Mouse (Mus musculus) C2C12 (cell line): Measurements from ENCODE around the gene Cntnap2.

Experiments
- CEBPB ChIP-seq: IDR thresholded peaks from one replicate; pipeline ENCODE4 v1.6.1; 2011; ENCODE audit warnings: low read depth, mild to moderate bottlenecking, control low read depth, moderate library complexity
- CTCF ChIP-seq: IDR thresholded peaks from one replicate; pipeline ENCODE4 v1.5.1; 2011; ENCODE audit not compliant: control insufficient read depth, insufficient read depth, insufficient read length
- MAX ChIP-seq: IDR thresholded peaks from one replicate; pipeline ENCODE4 v1.6.1; 2011; ENCODE audit warnings: mild to moderate bottlenecking, control low read depth
- USF1 ChIP-seq: IDR thresholded peaks from one replicate; pipeline ENCODE4 v1.6.1; 2011; ENCODE audit warnings: low read depth, mild to moderate bottlenecking, control low read depth, moderate library complexity

DNA sequence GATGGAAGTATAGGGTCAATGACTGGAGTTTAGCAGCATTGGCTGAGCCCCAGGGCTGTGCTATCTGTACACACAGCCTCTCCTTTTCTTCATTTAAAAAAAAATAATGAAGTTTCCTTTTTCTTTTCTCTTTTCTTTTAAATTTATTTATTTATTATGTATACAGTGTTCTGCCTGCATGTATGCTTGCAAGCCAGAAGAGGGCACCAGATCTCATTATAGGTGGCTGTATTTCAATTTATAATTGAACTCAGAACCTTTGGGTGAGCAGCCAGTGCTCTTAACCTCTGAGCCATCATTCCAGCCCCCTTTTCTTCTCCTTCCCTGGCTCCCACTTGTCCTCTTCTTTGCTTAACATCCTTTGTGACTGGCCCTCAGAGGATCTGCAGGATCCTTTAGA, 1807.2 kb downstream of the Cntnap2 start:
- TF ChIP-seq USF1: no peak
- no peak for TF ChIP-seq CTCF
- no peak for TF ChIP-seq CEBPB
- no peak for TF ChIP-seq MAX
